Mouse (Mus musculus): Measurements from ENCODE around the gene Stk17b. TPM values are rescaled to one million over a fixed set of nuclear protein-coding genes. Genes with fewer than 3 reads are reported as not detected.

Stk17b gene
- polyA plus RNA-seq, 1 experiment from 2014 or later: 17.1 TPM

DNA sequence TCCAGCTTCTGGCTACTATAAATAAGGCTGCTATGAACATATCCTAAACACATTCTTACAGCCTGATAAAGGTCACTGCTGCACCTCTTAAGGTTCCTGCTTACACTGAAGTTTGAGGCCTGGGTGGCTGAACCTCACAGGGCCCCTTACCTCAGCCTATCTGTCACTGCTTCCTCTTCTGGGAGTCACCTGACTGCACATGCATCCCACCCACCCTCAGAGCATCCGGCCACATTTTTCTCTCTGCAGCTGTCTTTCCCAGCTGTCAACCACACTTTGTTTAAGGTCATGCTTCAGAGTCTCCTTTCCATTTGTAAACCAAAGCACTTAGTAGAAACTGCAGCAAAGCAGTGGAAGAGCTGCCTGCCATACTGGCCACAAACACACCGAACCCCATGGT lies 6.3 kb upstream of the Stk17b start:
- Histone ChIP-seq H3K4me1 (replicated peaks; ENCODE audit: control insufficient read depth, insufficient read depth, low read length) (no peaks in the 10 kb centered on the region), H3K9ac (ENCODE audit: low read depth, low read length) (no peak overlapping the region), H3K4me2 (replicated peaks; ENCODE audit: low read depth) (no peak overlapping the region), H3K4me3 (ENCODE audit: low read depth, low read length) (no peak overlapping the region), H3K9me3 (ENCODE audit: control insufficient read depth) (no peaks in the 10 kb centered on the region), H3K36me3 (ENCODE audit: control insufficient read depth, insufficient read depth) (no peaks in the 10 kb centered on the region), H3K27me3 (replicated peaks; ENCODE audit: control insufficient read depth, insufficient read depth, low read length) (no peaks in the 10 kb centered on the region), H3K27ac (ENCODE audit: low read depth, low read length) (no peak overlapping the region)
- TF ChIP-seq CTCF (IDR thresholded peaks at IDR 0.05; ENCODE audit: low read depth): no peak
- ATAC-seq: no peak
- 92% methylated on average over 2 of the region's 2 CpGs for WGBS

DNA sequence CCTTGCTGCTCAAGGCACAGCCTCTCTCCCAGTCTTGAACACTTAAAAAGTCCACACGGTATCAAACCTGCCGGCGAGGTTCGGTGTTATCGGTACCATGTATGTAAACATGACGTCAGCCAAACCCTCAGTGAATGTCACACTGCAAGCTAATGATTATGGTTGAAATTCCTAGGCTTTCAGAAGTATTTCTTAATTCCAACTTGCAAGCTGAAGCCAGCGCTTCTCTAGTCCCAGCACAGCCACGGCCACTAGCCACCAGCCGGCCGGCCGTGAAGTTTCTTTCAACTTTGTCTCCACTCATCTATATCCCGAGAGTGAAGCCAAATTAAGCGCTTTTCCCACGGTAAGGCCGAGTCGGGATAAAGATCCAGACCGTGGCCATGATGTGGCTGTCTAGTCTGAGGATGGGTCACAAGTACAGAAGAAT lies 718 bp downstream of the Stk17b start:
- Histone ChIP-seq H3K36me3 (ENCODE audit: control insufficient read depth, insufficient read depth) (no peaks in the 10 kb centered on the region), H3K4me2 (replicated peaks; ENCODE audit: low read depth) (peak overlapping the region; percentile 77), H3K4me3 (ENCODE audit: low read depth, low read length) (peak overlapping the region; percentile 95), H3K27ac (ENCODE audit: low read depth, low read length) (peak overlapping the region; percentile 97), H3K27me3 (replicated peaks; ENCODE audit: control insufficient read depth, insufficient read depth, low read length) (no peaks in the 10 kb centered on the region), H3K4me1 (replicated peaks; ENCODE audit: control insufficient read depth, insufficient read depth, low read length) (no peaks in the 10 kb centered on the region), H3K9me3 (ENCODE audit: control insufficient read depth) (no peaks in the 10 kb centered on the region), H3K9ac (ENCODE audit: low read depth, low read length) (peak overlapping the region; percentile 94)
- peak; percentile 22 for ATAC-seq
- no peak for TF ChIP-seq CTCF (IDR thresholded peaks at IDR 0.05; ENCODE audit: low read depth)
- WGBS: under 1% methylated on average over 17 of the region's 17 CpGs

DNA sequence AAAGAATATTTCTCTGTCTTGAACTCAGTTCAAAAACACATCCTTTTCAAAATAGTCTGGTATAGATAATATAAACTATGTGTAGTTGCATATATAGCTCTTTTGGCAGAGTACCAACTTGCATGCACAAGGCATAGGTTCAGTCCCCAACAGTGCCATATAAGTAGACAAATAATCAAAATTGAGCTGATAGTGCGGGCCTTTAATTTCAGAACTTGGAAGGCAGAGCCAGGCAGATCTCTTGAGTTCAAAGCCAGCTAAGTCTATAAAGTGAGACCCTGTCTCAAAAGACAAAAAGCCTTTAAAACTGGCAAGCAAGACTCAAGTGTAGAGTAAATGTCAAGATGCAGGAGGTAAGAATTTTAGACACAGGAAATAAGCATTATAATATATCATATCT lies 2.1 kb downstream of the Stk17b start:
- WGBS: 87% methylated on average over 1 of the region's 1 CpGs
- no peaks in the 10 kb centered on the region for H3K27me3 ChIP-seq (replicated peaks; ENCODE audit: control insufficient read depth, insufficient read depth, low read length)
- H3K9me3 ChIP-seq (ENCODE audit: control insufficient read depth): no peaks in the 10 kb centered on the region
- H3K9ac ChIP-seq (ENCODE audit: low read depth, low read length): no peak overlapping the region
- 0 out of 2 replicates have a peak, but pooled peaks cover under 1% of the 10 kb centered on the region for H3K4me1 ChIP-seq (replicated peaks; ENCODE audit: control insufficient read depth, insufficient read depth, low read length)
- no peak overlapping the region for H3K27ac ChIP-seq (ENCODE audit: low read depth, low read length)
- ATAC-seq: no peak
- H3K4me2 ChIP-seq (replicated peaks; ENCODE audit: low read depth): no peak overlapping the region; the same call in 1 of the 2 replicates
- no peaks in the 10 kb centered on the region for H3K36me3 ChIP-seq (ENCODE audit: control insufficient read depth, insufficient read depth)
- no peak for TF ChIP-seq CTCF (IDR thresholded peaks at IDR 0.05; ENCODE audit: low read depth)
- H3K4me3 ChIP-seq (ENCODE audit: low read depth, low read length): no peak overlapping the region

DNA sequence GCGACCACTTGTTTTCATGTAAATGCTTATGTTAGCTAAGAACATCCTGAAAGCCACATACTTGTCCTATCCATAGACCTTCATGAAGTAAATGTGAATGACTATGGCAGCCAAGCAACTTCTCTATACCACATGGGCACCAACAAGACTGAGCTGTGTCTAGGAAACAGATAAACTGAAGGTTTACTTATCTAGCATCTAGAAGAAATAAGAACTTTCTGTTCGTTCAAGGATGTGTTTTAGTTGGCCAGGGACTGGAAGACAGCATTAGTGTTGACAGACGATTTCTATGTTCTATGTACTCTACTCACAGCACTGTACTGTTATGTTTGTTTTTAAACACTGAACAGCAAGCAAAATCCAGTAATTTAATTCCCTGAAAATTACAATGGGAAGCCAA lies 2.9 kb downstream of the Stk17b start:
- H3K4me1 ChIP-seq (replicated peaks; ENCODE audit: control insufficient read depth, insufficient read depth, low read length): 0 out of 2 replicates have a peak, but pooled peaks cover 3% of the 10 kb centered on the region
- no peak overlapping the region for H3K27ac ChIP-seq (ENCODE audit: low read depth, low read length)
- H3K9me3 ChIP-seq (ENCODE audit: control insufficient read depth): no peaks in the 10 kb centered on the region
- no peak overlapping the region for H3K4me2 ChIP-seq (replicated peaks; ENCODE audit: low read depth)
- 80% methylated on average over 3 of the region's 3 CpGs for WGBS
- H3K4me3 ChIP-seq (ENCODE audit: low read depth, low read length): no peak overlapping the region
- H3K9ac ChIP-seq (ENCODE audit: low read depth, low read length): no peak overlapping the region
- no peak for ATAC-seq
- no peaks in the 10 kb centered on the region for H3K36me3 ChIP-seq (ENCODE audit: control insufficient read depth, insufficient read depth)
- no peaks in the 10 kb centered on the region for H3K27me3 ChIP-seq (replicated peaks; ENCODE audit: control insufficient read depth, insufficient read depth, low read length)
- TF ChIP-seq CTCF (IDR thresholded peaks at IDR 0.05; ENCODE audit: low read depth): no peak

DNA sequence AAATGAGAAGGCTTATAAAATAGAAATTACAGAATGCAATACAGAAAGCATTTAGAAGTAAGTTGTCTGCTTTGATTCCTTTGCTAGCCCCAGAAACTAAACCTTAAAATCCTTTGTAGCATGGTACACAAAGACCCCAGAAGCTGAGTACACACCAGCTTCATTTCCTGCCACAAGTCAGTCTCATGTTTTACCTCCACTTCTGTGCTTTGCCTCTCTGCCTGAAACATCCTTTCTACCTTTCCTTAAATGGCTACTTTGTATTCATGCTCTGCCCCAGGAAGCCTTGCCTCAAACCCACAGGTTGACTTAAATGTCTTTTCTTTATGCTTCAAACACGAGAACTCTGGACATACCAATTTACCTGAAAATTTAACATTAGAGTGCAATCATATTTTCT lies 3.7 kb downstream of the Stk17b start:
- H3K9ac ChIP-seq (ENCODE audit: low read depth, low read length): no peak overlapping the region
- 92% methylated on average over 1 of the region's 1 CpGs for WGBS
- H3K36me3 ChIP-seq (ENCODE audit: control insufficient read depth, insufficient read depth): no peaks in the 10 kb centered on the region
- H3K9me3 ChIP-seq (ENCODE audit: control insufficient read depth): no peaks in the 10 kb centered on the region
- no peak overlapping the region for H3K4me2 ChIP-seq (replicated peaks; ENCODE audit: low read depth)
- TF ChIP-seq CTCF (IDR thresholded peaks at IDR 0.05; ENCODE audit: low read depth): no peak
- no peak overlapping the region for H3K27ac ChIP-seq (ENCODE audit: low read depth, low read length)
- no peaks in the 10 kb centered on the region for H3K27me3 ChIP-seq (replicated peaks; ENCODE audit: control insufficient read depth, insufficient read depth, low read length)
- H3K4me3 ChIP-seq (ENCODE audit: low read depth, low read length): no peak overlapping the region
- ATAC-seq: no peak
- 0 out of 2 replicates have a peak, but pooled peaks cover 3% of the 10 kb centered on the region for H3K4me1 ChIP-seq (replicated peaks; ENCODE audit: control insufficient read depth, insufficient read depth, low read length)

DNA sequence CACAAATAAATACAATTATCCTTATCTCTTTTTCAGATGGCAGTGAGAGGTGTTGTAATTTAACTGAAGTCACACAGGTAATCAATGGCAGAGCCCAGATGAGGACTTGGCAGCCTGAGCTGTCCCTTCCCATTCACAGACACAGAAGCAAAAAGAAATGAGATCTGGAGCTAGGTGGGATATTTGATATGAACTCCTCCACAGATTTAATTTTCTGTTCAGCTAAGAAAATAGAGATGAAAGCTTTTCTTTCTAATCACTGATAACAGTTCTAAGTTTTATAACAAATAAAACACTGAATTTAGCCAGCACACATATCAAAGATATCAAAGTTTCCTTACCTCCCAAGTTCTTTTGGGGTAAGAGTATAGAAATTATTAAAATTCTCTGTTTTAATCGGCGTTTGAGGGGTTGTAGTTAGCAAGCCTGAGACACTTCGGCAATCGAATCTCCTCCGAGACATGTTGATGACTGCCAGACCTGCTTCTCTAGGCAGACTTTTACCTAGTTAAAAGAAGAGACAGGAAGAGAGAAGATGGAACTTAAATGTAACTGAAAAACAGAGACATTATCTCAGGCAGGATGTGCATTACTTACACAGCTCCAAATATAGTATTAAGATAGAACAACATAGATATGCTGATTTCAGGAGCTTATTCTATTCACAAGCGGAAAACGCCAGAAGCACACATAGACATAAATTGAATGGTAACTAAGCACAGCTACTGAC lies 8.7 kb downstream of the Stk17b start:
- H3K4me3 ChIP-seq (ENCODE audit: low read depth, low read length): no peak overlapping the region
- 91% methylated on average over 7 of the region's 7 CpGs for WGBS
- no peaks in the 10 kb centered on the region for H3K9me3 ChIP-seq (ENCODE audit: control insufficient read depth)
- no peaks in the 10 kb centered on the region for H3K27me3 ChIP-seq (replicated peaks; ENCODE audit: control insufficient read depth, insufficient read depth, low read length)
- no peaks in the 10 kb centered on the region for H3K36me3 ChIP-seq (ENCODE audit: control insufficient read depth, insufficient read depth)
- no peak overlapping the region for H3K4me2 ChIP-seq (replicated peaks; ENCODE audit: low read depth)
- TF ChIP-seq CTCF (IDR thresholded peaks at IDR 0.05; ENCODE audit: low read depth): no peak
- no peak for ATAC-seq
- H3K4me1 ChIP-seq (replicated peaks; ENCODE audit: control insufficient read depth, insufficient read depth, low read length): 0 out of 2 replicates have a peak, but pooled peaks cover 3% of the 10 kb centered on the region
- H3K27ac ChIP-seq (ENCODE audit: low read depth, low read length): no peak overlapping the region
- H3K9ac ChIP-seq (ENCODE audit: low read depth, low read length): no peak overlapping the region
